Mouse (Mus musculus): ENCODE data around the gene Nr4a3. TPM values are rescaled to one million over a fixed set of nuclear protein-coding genes. Genes with fewer than 3 reads are reported as not detected.

The Nr4a3 gene
- total and polyA plus RNA-seq, 3 experiments, result 1.7 to 6.7 (median 5.3) TPM

GRCm38 (mm10) chr4:48079285-48080039 lies 34.5 kb downstream of the Nr4a3 start:
- Histone ChIP-seq H3K27me3 (ENCODE audit: control insufficient read depth, insufficient read depth, low read length) (no peaks in the 10 kb centered on the region), H3K4me3 (no peak overlapping the region), H3K27ac (no peak overlapping the region), H3K36me3 (ENCODE audit: control insufficient read depth, insufficient read depth, low read length) (no peaks in the 10 kb centered on the region), H3K9ac (ENCODE audit: low read depth, low read length) (no peak overlapping the region), H3K4me1 (ENCODE audit: control insufficient read depth, insufficient read depth, low read length) (peaks cover 3% of the 10 kb centered on the region), H3K79me2 (replicated peaks; ENCODE audit: control insufficient read depth, insufficient read depth, low read length) (no peaks in the 10 kb centered on the region)
- intact Hi-C loops (cut with DNase I), result no loop called here
- TF ChIP-seq CTCF (IDR thresholded peaks at IDR 0.05), result no peak
- TF ChIP-seq POLR2A (IDR thresholded peaks at IDR 0.05; ENCODE audit: insufficient read depth, low read depth, low read length), result no peak
- TF ChIP-seq EP300 (IDR thresholded peaks at IDR 0.05; ENCODE audit: insufficient read depth, low read depth, low read length), result no peak
- no peak for DNase-seq
- 71% methylated on average over 8 of the region's 8 CpGs for WGBS

GRCm38 (mm10) chr4:48083452-48083851 lies 38.5 kb downstream of the Nr4a3 start:
- Histone ChIP-seq H3K36me3 (ENCODE audit: control insufficient read depth, insufficient read depth, low read length) (no peaks in the 10 kb centered on the region), H3K9ac (ENCODE audit: low read depth, low read length) (no peak overlapping the region), H3K79me2 (replicated peaks; ENCODE audit: control insufficient read depth, insufficient read depth, low read length) (no peaks in the 10 kb centered on the region), H3K4me3 (no peak overlapping the region), H3K4me1 (ENCODE audit: control insufficient read depth, insufficient read depth, low read length) (no peaks in the 10 kb centered on the region), H3K27ac (no peak overlapping the region), H3K27me3 (ENCODE audit: control insufficient read depth, insufficient read depth, low read length) (no peaks in the 10 kb centered on the region; the same call in 1 of the 2 replicates)
- TF ChIP-seq POLR2A (IDR thresholded peaks at IDR 0.05; ENCODE audit: insufficient read depth, low read depth, low read length), result no peak
- TF ChIP-seq EP300 (IDR thresholded peaks at IDR 0.05; ENCODE audit: insufficient read depth, low read depth, low read length), result no peak
- no peak for TF ChIP-seq CTCF (IDR thresholded peaks at IDR 0.05)
- WGBS, result 85% methylated on average over 4 of the region's 4 CpGs
- intact Hi-C loops (cut with DNase I), result no loop called here
- no peak for DNase-seq

- Histone ChIP-seq H3K4me3 (no peak overlapping the region), H3K9ac (ENCODE audit: low read depth, low read length) (no peak overlapping the region), H3K27me3 (ENCODE audit: control insufficient read depth, insufficient read depth, low read length) (no peaks in the 10 kb centered on the region; the same call in 1 of the 2 replicates), H3K27ac (no peak overlapping the region), H3K4me1 (ENCODE audit: control insufficient read depth, insufficient read depth, low read length) (no peaks in the 10 kb centered on the region), H3K36me3 (ENCODE audit: control insufficient read depth, insufficient read depth, low read length) (no peaks in the 10 kb centered on the region), H3K79me2 (replicated peaks; ENCODE audit: control insufficient read depth, insufficient read depth, low read length) (no peaks in the 10 kb centered on the region)
- DNase-seq, result no peak
- TF ChIP-seq POLR2A (IDR thresholded peaks at IDR 0.05; ENCODE audit: insufficient read depth, low read depth, low read length), result no peak
- no peak for TF ChIP-seq CTCF (IDR thresholded peaks at IDR 0.05)
- no peak for TF ChIP-seq EP300 (IDR thresholded peaks at IDR 0.05; ENCODE audit: insufficient read depth, low read depth, low read length)
- intact Hi-C loops (cut with DNase I), result no loop called here
- 67% methylated on average over 6 of the region's 6 CpGs for WGBS
These were observed 41.7 kb downstream of the Nr4a3 start for GRCm38 (mm10) chr4:48086609-48087008.

GRCm38 (mm10) chr4:48087497-48087896 lies 42.5 kb downstream of the Nr4a3 start:
- TF ChIP-seq EP300 (IDR thresholded peaks at IDR 0.05; ENCODE audit: insufficient read depth, low read depth, low read length) (no peak), POLR2A (IDR thresholded peaks at IDR 0.05; ENCODE audit: insufficient read depth, low read depth, low read length) (no peak), CTCF (IDR thresholded peaks at IDR 0.05) (no peak)
- WGBS, result 84% methylated on average over 6 of the region's 6 CpGs
- no peaks in the 10 kb centered on the region for H3K4me1 ChIP-seq (ENCODE audit: control insufficient read depth, insufficient read depth, low read length)

GRCm38 (mm10) chr4:48093221-48093620 lies 48.3 kb downstream of the Nr4a3 start:
- no peaks in the 10 kb centered on the region for H3K79me2 ChIP-seq (replicated peaks; ENCODE audit: control insufficient read depth, insufficient read depth, low read length)
- no peak for DNase-seq
- H3K4me1 ChIP-seq (ENCODE audit: control insufficient read depth, insufficient read depth, low read length), result no peaks in the 10 kb centered on the region
- no peak overlapping the region for H3K9ac ChIP-seq (ENCODE audit: low read depth, low read length)
- intact Hi-C loops (cut with DNase I), result no loop called here
- no peak overlapping the region for H3K4me3 ChIP-seq
- no peak for TF ChIP-seq EP300 (IDR thresholded peaks at IDR 0.05; ENCODE audit: insufficient read depth, low read depth, low read length)
- TF ChIP-seq CTCF (IDR thresholded peaks at IDR 0.05), result no peak
- no peak for TF ChIP-seq POLR2A (IDR thresholded peaks at IDR 0.05; ENCODE audit: insufficient read depth, low read depth, low read length)
- H3K27ac ChIP-seq, result no peak overlapping the region
- H3K27me3 ChIP-seq (ENCODE audit: control insufficient read depth, insufficient read depth, low read length), result no peaks in the 10 kb centered on the region
- WGBS, result 75% methylated on average over 3 of the region's 3 CpGs
- H3K36me3 ChIP-seq (ENCODE audit: control insufficient read depth, insufficient read depth, low read length), result no peaks in the 10 kb centered on the region

More at GRCm38 (mm10) chr4:48087497-48087896, 42.5 kb downstream of the Nr4a3 start:
- Histone ChIP-seq H3K36me3 (ENCODE audit: control insufficient read depth, insufficient read depth, low read length) (no peaks in the 10 kb centered on the region), H3K4me3 (no peak overlapping the region), H3K27me3 (ENCODE audit: control insufficient read depth, insufficient read depth, low read length) (no peaks in the 10 kb centered on the region; the same call in 1 of the 2 replicates), H3K79me2 (replicated peaks; ENCODE audit: control insufficient read depth, insufficient read depth, low read length) (no peaks in the 10 kb centered on the region), H3K27ac (no peak overlapping the region), H3K9ac (ENCODE audit: low read depth, low read length) (no peak overlapping the region)
- DNase-seq, result no peak
- intact Hi-C loops (cut with DNase I), result no loop called here

GRCm38 (mm10) chr4:48100217-48100616 lies 55.3 kb downstream of the Nr4a3 start:
- no peak for TF ChIP-seq CTCF (IDR thresholded peaks at IDR 0.05)
- no peak for TF ChIP-seq POLR2A (IDR thresholded peaks at IDR 0.05; ENCODE audit: insufficient read depth, low read depth, low read length)
- TF ChIP-seq EP300 (IDR thresholded peaks at IDR 0.05; ENCODE audit: insufficient read depth, low read depth, low read length), result no peak
- 79% methylated on average over 8 of the region's 8 CpGs for WGBS
- no peaks in the 10 kb centered on the region for H3K79me2 ChIP-seq (replicated peaks; ENCODE audit: control insufficient read depth, insufficient read depth, low read length)
- H3K9ac ChIP-seq (ENCODE audit: low read depth, low read length), result no peak overlapping the region
- no peak overlapping the region for H3K4me3 ChIP-seq
- H3K27ac ChIP-seq, result no peak overlapping the region
- intact Hi-C loops (cut with DNase I), result no loop called here
- H3K36me3 ChIP-seq (ENCODE audit: control insufficient read depth, insufficient read depth, low read length), result no peaks in the 10 kb centered on the region
- H3K4me1 ChIP-seq (ENCODE audit: control insufficient read depth, insufficient read depth, low read length), result no peaks in the 10 kb centered on the region
- no peaks in the 10 kb centered on the region for H3K27me3 ChIP-seq (ENCODE audit: control insufficient read depth, insufficient read depth, low read length)
- DNase-seq, result no peak

All from heart, adult 2 months (tissue).